Mouse (Mus musculus) E14TG2a.4 (cell line): Measurements from ENCODE around the gene Mt3.

Experiments used
- CTCF ChIP-seq: conservative IDR thresholded peaks from 2 replicates; pipeline ENCODE4 v1.5.1; 2014; ENCODE audit warnings: low read length
- NANOG ChIP-seq: IDR thresholded peaks from 2 replicates; pipeline ENCODE4 v1.6.1; 2014; ENCODE audit warnings: borderline replicate concordance, low read length, mixed read lengths
- POU5F1 ChIP-seq: IDR thresholded peaks from 2 replicates; pipeline ENCODE4 v1.6.1; 2014; ENCODE audit warnings: low read length, borderline replicate concordance

GRCm38 (mm10) chr8:94173848-94174403 lies 21.5 kb downstream of the Mt3 start:
- TF ChIP-seq CTCF: no peak
- no peak for TF ChIP-seq NANOG
- no peak for TF ChIP-seq POU5F1
